Mouse (Mus musculus) kidney, adult 2 months (tissue): Measurements from ENCODE around the gene Madcam1. TPM values are rescaled to one million over a fixed set of nuclear protein-coding genes. Genes with fewer than 3 reads are reported as not detected.
A peak's percentile ranks its signal among the peaks of the same experiment; 100 is the strongest.

Experiments
- DNase-seq: peaks from one replicate; pipeline ENCODE4 v3.0.0; 2021
- H3K27ac ChIP-seq: fragments of 200-500 bp; 2 replicates; pipeline ENCODE4 v1.5.1; 2012; ENCODE audit warnings: low read depth, low read length, control low read depth, inconsistent platforms; ENCODE audit not compliant: insufficient read depth
- H3K27me3 ChIP-seq: fragments of 200-500 bp; replicated peaks from 2 replicates; pipeline ENCODE4 v1.6.1; 2012; ENCODE audit warnings: mild to moderate bottlenecking, moderate library complexity, low read length, inconsistent platforms; ENCODE audit not compliant: control insufficient read depth, insufficient read depth
- H3K36me3 ChIP-seq: fragments of 200-500 bp; 2 replicates; pipeline ENCODE4 v1.6.1; 2012; ENCODE audit warnings: mild to moderate bottlenecking, moderate library complexity, low read length, inconsistent platforms; ENCODE audit not compliant: control insufficient read depth, insufficient read depth
- H3K4me1 ChIP-seq: fragments of 200-500 bp; 2 replicates; pipeline ENCODE4 v1.6.1; 2011; ENCODE audit warnings: low read length; ENCODE audit not compliant: control insufficient read depth, insufficient read depth
- H3K4me3 ChIP-seq: fragments of 200-500 bp; 2 replicates; pipeline ENCODE4 v1.5.1; 2011; ENCODE audit warnings: mild to moderate bottlenecking, low read depth, low read length, control low read depth; ENCODE audit not compliant: insufficient read depth
- CTCF ChIP-seq: fragments of 200-500 bp; conservative IDR thresholded peaks from 2 replicates; pipeline ENCODE4 v1.5.1; 2011; ENCODE audit warnings: low read depth, mild to moderate bottlenecking, control low read depth, low read length, moderate library complexity, mixed read lengths; ENCODE audit not compliant: insufficient read depth, insufficient read length
- POLR2A ChIP-seq: fragments of 200-500 bp; IDR thresholded peaks from one replicate; pipeline ENCODE4 v1.6.1; 2011; ENCODE audit warnings: low read depth, low read length, control low read depth
- WGBS: fragments of 180-500 bp; shearing (Covaris S2); methylation state at CpG from one replicate; pipeline ENCODE4 v1.1.7; 2018; 5-methylcytosine and 5-hydroxymethylcytosine counted together
- polyA plus RNA-seq: library from polyadenylated mRNA; depleted of rRNA; stranded (reverse); fragments of >200 nt; gene quantifications from 2 replicates; pipeline ENCODE4 v1.2.3, GENCODE M21; 2012

The Madcam1 gene
- polyA plus RNA-seq, 1 experiment = 0.44 TPM

DNA sequence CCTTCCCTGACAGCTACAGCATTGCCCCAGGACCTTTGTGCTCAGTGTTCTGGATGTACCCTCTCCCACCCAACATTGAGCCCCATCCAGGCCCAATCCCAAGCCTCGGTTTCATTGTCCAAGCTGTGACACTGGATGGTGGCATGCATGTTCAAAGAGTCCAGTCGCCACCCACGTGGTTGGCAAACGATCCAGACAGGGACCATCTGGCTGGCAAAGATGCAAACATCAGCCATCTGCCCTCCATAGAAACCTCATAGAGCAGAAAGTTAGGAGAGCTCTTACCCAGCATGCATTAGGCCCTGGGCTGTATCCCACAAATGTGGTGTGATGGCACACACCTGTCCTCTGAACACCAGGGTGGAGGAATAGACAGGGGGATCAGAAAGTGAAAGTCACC, 32.9 kb upstream of the Madcam1 start:
- Histone ChIP-seq H3K36me3 (no peaks in the 10 kb centered on the region), H3K27me3 (no peaks in the 10 kb centered on the region), H3K27ac (no peak overlapping the region), H3K4me3 (no peak overlapping the region), H3K4me1 (no peaks in the 10 kb centered on the region)
- TF ChIP-seq POLR2A (no peak), CTCF (no peak)
- WGBS = 59% methylated on average over 4 of the region's 4 CpGs
- no peak for DNase-seq

DNA sequence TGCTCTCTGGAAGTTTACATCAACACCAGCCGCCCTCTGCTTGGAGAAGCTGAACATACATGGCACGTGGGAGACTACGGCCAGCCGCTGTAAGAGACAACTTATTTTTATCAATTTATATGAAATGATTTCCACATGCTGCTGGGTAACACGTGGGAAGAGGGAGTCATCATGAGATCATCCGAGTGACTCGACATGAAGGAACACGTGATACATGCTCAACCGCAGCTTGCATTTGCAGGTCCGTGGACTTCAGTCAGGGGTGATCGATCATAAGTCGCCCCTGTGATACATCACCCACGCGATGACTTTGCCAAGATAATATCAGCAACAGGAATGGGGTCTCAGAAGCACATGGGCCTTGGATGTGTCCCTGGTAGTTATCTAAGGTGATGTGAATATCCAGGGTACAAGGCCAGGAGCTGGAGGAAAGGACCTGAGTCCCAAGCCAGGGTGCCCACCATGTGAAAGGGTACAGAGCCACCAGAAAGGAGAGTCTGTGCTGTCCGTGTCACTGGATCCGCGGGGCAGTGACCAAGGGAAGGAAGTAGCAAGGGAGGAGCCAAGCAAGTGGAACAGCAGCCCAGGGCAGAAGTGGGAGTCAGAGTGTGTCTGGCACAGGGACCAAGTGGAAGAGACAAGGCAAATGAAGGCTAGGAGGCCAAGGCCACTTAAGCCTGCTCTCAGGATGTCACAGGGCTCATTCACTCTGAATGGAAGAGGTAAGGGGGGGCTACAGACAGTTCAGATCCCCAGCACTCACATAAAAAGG, 31.2 kb upstream of the Madcam1 start:
- no peak overlapping the region for H3K4me3 ChIP-seq
- TF ChIP-seq POLR2A = no peak
- no peak for TF ChIP-seq CTCF
- H3K36me3 ChIP-seq = no peaks in the 10 kb centered on the region
- no peaks in the 10 kb centered on the region; the same call in 1 of the 2 replicates for H3K27me3 ChIP-seq
- H3K4me1 ChIP-seq = no peaks in the 10 kb centered on the region
- 39% methylated on average over 17 of the region's 17 CpGs for WGBS
- no peak overlapping the region for H3K27ac ChIP-seq
- no peak for DNase-seq

DNA sequence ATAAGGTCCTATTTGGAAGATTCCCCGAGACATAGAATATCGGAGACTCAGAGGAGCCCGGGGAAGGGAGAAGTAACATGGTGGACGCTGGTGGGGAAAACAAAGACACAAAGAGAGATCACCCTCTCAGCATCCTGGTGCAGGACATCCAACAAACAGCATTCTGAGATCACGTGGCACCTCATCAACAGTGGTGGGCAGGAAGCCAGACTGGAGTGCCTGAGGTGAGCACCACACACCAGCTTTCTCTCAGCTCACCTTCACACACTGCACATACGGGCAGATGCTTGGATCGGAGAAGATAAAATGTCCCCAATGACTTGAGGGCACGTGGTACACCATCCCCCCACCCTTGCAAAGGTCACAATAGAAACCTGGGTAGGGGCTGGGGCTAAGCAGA, 28.1 kb upstream of the Madcam1 start:
- Histone ChIP-seq H3K4me1 (no peaks in the 10 kb centered on the region), H3K27me3 (no peaks in the 10 kb centered on the region; the same call in 1 of the 2 replicates), H3K36me3 (no peaks in the 10 kb centered on the region), H3K4me3 (no peak overlapping the region), H3K27ac (no peak overlapping the region)
- no peak for DNase-seq
- TF ChIP-seq CTCF (no peak), POLR2A (no peak)
- WGBS = 84% methylated on average over 8 of the region's 8 CpGs

DNA sequence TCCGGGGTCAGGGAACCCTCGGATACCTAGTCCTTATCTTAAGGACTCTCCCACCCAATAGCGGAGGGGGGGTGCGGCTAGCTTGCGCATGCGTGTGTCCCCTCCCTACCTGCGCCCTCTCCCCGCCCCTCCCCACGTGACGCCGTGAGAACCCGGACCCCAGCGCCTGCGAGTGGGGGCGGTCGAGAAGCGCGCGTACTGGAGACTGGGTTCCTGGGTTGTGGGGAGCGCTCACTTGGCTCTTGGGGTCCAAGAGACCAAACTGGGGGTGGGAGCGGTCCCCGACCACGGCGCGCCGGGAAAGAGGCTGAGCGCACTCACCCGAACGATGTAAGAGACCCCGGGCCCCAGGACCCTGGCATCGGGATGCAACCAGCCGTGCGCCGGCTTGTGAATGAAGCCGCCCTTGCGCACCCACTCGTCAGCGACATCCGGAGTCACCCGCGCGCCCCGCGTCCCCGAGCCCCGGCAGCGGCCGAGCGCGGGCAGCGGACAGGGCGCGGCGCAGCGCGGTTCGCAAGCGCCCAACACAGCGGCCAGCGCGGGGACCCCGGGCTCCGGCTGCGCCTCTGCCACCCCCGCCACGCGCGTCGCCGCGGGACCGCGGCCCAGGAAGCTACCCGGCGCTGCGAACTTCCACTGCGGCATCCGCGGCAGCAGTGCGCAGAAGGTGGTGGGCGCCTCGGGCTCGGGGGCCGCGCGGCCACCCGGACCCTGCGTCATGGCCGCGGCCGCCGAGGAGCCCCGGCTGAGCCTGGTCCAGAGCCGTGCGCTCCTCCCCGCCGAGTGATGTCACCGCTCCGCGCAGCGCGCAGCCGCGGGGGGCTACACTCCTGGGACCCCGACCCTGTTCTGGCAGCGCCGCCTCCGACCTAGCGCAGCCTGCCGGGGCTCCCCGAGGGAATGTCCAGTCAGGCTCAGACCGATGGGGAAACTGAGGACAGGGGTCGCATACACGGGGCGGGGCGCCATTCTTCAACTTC, 26.9 kb upstream of the Madcam1 start, which contains the start of gene Shc2:
Shc2 (minus strand) TSS at position 791 of the 983 bp plus-strand sequence.
- TF ChIP-seq CTCF = no peak
- no peak for TF ChIP-seq POLR2A
- WGBS = 1% methylated on average over 112 of the region's 116 CpGs
- Histone ChIP-seq H3K36me3 (no peaks in the 10 kb centered on the region), H3K4me1 (no peaks in the 10 kb centered on the region), H3K4me3 (peak within 1 kb of the TSS; percentile 18; the same call in 1 of the 2 replicates), H3K27me3 (no peaks in the 10 kb centered on the region; the same call in 1 of the 2 replicates), H3K27ac (no peak within 1 kb of the TSS)
- no peak for DNase-seq

DNA sequence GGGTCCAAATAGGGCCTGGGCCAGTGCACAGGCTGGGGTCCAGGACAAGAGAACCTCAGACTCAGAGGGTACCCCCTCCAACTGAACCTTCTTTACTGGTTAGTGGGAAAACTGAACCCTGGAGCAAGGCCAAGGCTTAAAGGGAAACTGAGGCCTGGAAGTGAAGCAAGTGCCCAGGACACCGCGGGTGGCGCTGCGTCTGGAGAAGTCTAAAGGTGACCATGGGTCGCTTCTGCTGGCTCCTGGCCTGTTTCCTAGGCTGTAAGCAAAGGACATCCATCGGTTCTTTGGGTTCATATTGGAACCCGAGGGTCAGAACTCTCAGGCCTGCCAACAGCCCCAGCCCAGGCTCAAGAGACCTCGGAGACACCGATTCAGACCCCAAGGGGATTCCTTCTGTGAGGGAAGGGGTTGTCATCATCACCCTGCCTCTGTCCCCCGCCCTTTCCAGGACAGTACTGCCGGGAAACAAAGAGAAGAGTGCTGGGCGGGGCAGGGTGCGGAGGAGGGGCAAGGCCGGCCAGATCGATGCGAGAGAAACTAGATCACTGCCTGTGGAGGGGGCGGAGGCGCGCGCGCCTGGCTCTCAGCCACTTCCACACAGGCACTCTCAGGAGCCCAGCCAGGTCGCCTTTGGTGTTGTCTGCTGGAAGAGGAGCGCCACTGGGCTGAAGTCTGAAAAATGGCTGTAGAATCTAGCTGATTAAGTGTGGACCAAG, 25.7 kb upstream of the Madcam1 start:
- Histone ChIP-seq H3K4me1 (no peaks in the 10 kb centered on the region), H3K27me3 (no peaks in the 10 kb centered on the region; the same call in 1 of the 2 replicates), H3K4me3 (no peak overlapping the region), H3K27ac (no peak overlapping the region), H3K36me3 (no peaks in the 10 kb centered on the region)
- no peak for DNase-seq
- TF ChIP-seq CTCF (no peak), POLR2A (no peak)
- WGBS = 10% methylated on average over 23 of the region's 23 CpGs

DNA sequence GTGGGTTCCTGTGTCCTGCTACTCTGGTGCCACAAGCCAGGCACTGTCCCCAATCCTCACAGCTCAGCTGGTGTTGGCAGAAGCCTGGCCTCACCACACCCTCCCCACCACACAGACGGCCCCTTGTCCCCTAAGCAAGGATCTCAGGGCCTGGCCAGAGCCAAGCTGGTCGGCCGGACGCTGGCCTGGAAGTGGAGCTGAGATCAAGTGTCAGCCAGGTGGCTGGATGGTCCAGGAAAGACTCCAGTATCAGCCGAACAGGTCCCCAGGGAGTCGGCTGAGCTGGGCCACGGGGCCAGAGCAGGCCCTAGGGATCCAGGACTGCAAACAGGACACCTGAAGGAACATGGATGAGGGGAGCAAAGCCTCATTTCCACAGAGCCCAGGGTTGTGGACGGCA, 18.6 kb upstream of the Madcam1 start, which contains the start of gene Odf3l2:
Odf3l2 (minus strand) TSS at position 28 of the 400 bp plus-strand sequence.
- TF ChIP-seq POLR2A (no peak), CTCF (no peak)
- no peak for DNase-seq

More for the DNA sequence above, 18.6 kb upstream of the Madcam1 start, which contains the start of gene Odf3l2:
- Histone ChIP-seq H3K27ac (no peak within 1 kb of the TSS), H3K4me1 (no peaks in the 10 kb centered on the region), H3K36me3 (no peaks in the 10 kb centered on the region), H3K27me3 (no peaks in the 10 kb centered on the region), H3K4me3 (no peak within 1 kb of the TSS)
- WGBS = 52% methylated on average over 8 of the region's 8 CpGs
